Mouse (Mus musculus) frontal cortex, adult (tissue): Measurements from ENCODE around the gene Rbms3.

Experiments used
- ATAC-seq: cut with Nextera tagmentation; 2 replicates; pipeline ENCODE4 v1.9.2; 2017; ENCODE audit warnings: mild to moderate bottlenecking, moderate library complexity, mixed read lengths; ENCODE audit not compliant: low TSS enrichment

Rbms3 gene

DNA sequence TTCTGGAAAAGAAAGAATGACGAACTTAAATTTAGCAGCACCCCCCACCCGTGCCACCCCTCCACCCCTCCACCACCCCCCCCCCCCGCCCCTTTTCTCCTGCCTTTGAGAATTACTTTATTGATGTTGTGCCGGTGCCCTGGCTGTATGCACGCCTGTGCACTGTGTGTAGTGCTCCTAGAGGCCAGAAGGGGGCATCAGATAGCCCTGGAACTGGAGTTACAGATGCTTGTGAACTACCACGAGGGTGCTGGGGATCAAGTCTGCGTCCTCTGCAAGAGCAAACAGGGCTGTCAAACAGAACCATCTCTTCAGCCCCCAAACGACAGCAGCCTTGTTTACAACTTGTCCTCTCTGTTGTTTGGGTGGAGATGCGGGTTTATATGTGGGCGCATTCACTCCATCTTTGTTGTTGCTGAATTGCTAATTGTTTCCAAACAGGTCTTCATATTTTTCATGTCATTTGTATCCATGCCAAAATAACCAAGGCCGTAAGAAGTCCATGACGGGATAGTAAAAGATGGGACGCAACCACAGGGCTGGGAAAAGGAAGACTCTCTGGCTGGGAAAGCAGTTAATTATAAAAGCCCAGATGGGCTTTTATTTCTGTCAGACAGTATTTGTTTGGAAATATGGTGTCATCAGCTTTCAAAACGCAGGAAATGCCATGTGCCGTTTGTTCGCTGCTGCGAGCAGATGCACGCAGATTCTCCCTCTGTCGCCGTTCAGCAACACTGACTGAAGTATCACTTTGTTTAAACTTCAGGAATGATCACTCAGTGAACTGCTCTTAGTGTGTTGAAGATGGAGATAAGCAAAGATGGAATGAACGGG, 652.9 kb downstream of the Rbms3 start:
- ATAC-seq, result no peak

DNA sequence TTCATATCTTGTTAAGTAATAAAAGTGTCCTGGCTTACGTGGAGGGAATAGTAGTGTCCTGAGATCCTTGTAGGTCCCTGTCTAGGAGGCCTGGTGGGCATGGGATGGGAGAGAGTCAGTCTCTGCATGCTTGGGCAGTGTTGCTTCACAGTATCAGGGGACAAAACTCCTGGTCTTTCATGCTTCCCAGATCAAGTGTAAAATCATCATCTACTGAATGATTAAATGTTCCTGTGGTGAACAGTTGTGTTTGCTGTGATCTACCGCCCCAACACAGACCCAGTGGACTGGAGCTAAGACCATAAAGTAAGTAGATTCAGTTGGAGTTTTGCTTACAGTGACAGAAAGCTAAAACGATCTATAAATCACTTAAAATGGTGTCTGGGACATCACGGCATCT, 654.4 kb downstream of the Rbms3 start:
- no peak for ATAC-seq

DNA sequence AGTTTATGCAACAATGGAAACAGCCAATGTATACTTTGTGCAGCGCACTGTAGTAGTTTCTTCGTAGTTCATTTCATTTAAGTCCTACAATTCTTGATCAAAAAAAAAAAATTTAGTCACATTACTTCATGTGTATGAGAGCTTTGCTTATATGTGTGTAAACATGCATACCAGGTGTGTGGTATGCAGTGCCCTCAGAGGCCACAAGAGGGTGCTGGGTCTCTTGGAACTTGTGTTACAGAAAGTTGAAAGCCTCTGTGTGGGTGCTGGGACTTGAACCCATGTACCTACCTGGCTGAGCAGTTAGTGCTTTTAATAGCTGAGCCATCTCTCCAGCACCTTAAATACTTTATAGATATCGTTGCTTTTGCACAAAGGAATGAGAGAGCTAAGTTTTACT, 655.6 kb downstream of the Rbms3 start:
- ATAC-seq, result no peak

DNA sequence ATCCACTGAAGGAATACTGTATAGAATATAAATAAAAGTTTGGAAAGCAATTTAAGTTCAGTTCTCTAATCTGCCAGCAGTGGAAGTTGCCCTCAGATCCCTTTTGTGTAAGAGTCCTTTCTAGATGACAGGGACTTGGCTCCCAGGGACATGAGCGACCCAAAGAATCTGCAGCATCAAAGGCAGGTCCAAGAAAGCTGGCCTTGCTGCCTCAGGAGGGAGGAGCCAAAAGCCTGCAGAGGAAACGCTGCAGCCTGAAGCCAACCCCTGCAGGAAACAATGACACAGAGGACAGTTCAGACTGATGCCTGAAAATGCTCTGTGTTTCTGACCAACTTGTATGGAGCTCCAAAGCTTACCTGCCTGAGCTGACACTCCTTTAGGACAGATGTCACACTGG, 656.1 kb downstream of the Rbms3 start:
- ATAC-seq, result no peak

DNA sequence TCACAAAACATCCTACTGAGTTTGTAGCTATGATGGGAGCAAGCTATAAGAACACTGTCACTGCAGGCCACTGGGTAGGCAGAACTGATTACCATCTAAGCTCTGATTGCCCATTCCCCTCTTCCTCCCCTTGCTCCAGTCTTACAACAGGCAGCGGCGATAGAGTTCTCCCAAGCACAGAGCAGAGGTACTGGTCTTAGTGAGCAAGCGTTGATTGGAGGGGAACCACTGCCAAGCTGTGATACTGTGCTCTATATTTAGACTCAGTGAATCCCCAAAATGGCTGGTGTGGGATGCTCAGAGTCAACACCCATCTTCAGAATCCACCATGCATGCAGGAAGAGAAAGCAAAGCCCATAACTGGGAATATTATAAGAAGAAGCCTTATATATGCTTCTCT, 662.4 kb downstream of the Rbms3 start:
- no peak for ATAC-seq

DNA sequence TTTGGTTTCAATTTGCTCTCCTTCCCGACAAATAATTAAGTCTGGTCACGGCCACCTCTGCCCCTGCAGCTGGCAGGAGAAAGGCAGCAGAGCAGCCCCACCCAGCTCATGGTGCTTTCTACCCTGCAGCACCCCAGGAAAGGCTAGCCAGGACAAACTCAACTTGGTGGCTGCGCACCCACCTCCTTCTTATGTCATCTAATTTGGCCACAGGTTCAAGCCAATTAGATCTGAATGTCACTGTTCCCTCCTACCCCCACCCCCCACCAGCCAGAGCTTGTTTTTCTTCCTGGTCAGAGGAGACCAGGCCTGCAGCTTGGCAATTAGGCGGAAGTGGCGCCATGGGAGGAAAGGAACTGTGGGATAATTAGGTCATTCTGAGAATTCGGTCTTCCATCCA, 664.0 kb downstream of the Rbms3 start:
- ATAC-seq, result no peak

DNA sequence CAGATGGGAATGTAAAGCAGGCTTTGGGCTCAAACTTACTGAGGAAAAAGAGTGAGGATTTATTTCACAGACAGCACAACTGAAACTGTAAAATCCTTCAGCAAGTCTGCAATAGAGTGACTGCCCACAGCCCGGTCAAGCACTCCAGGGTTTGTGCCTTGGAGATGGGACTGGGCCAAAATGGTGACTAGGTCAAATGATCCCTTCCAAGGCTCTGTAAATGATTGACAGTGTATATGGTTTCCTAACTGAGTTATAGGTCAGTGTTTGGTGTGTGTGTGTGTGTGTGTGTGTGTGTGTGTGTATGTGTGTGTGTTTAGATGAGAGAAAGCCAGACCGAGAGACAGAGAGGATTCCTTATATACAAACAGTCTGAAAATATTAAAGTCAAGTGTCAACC, 673.6 kb downstream of the Rbms3 start:
- no peak for ATAC-seq

DNA sequence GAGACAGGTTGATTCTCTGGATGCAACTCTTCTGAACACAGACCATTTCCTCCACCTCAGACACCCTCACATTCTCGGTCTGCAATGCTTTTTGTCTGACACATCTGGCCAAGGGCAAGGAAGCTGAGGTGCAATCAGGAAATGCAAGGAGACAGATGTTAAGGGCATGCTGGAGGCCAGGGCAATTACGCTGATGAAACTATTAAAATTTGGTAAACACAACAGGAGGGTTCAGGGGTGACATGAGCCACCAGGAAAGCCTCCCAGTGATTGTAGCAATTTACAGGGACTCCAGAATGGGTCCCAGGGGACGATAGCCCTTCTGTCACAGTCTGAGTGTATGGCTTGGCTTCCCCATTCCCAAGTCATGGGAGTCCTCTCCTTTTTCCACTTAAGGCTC, 681.5 kb downstream of the Rbms3 start:
- no peak for ATAC-seq

DNA sequence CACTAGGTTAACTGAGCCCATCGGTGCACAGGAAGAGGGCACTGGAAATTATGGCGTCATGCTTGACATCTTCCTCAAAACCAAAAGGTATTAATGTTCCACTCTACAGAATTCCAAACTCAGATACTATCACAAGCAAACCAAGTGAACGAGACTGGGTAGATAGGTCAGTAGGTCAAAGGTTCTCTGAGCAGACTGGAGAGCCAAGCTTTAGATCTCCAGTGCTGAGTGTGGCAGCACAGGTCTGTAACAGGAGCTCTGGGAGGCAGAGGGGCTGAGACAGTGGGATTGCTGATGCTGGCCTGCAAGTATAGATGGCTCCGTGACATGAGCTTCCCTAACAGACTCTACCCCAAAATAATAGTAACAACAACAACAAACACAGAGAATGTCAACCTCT, 682.3 kb downstream of the Rbms3 start:
- no peak for ATAC-seq

DNA sequence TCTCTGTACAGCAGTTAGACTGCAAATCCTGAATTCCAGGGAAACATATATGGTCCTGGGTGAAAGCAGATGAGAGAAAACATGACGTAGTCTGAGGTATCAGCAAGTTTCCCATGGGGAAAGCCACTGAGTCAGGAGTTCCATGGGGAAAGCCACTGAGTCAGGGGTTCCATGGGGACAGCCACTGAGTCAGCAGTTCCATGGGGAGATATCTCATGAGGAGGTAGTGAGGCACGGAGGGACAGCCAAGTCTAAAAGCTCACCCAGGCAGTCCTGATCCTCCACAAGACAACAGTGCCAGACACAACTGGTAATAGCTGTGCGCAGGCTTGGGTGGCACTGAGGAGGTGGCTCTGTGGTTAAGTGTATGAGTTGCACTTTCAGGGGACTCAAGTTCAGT, 682.9 kb downstream of the Rbms3 start:
- no peak for ATAC-seq

DNA sequence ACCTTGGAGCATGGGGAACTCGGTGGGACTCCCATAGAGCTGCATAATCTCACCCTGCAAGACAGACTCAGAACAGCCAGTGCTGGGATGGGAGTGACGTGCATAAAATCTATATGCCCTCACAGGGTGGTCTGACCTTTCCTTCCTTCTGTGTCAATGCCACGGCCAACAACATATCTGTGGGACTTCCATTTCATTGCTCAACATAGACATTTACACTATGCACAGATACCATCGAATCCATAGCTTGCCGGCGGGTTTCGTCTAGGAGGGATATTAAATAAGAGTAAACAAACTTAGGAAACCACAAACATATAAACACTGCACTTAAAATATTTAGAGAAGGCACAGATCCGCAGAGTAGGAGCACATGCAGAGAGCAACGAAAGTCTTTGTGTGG, 684.0 kb downstream of the Rbms3 start:
- ATAC-seq, result no peak

DNA sequence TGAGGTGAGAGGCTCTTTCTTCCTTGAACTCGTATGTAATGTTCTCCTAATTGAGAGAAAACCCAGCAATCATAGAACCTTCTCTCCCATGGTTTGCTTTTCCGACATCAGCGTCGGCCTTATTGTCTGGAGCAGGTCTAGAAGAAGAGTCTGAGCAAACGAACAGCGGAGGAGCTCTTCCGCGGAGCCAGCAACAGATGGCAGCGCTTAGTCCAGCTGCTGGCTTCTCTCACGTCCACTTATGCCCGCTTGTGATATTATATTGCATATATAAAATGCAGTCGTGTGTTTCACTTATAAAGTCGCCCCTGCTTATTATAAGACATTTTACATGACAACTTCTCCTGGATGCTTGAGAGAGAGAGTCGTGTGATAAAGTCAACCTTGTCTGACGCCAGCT, 685.8 kb downstream of the Rbms3 start:
- no peak for ATAC-seq

DNA sequence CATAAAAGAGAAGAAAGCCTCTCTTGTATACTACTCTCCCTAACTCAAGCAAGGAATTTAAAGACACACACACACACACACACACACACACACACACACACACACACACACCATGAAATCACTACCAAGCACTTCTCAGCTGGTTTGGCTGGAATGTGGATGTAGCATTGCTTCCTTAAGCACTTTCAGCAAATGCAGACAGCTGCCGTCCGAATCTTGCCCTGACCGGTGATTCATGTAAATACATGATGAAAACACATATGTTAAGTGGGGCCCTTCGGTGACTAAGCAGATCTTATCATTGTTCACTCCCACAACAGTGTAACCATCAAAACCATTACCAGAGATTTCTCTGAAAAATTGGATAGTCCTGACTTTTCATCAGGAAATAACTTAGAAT, 688.6 kb downstream of the Rbms3 start:
- ATAC-seq, result no peak

DNA sequence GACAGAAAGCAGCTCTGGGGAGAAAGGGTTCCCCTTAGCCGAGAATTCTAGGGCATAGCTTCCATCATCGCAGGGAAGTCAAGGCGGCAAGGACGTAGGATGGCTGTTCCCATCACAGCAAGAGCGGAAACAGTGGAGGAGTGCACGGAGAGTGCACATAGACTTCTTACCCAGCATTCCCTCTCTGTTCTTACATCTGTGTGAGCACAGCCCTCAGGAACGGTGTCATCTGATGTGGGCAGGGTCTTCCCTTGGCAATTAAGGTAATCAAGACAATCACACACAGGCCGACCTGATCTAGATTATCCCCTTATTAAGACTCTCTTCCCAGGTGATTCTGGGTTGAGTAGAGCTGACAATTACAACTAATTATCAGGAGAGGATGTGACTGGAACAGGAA, 689.0 kb downstream of the Rbms3 start:
- no peak for ATAC-seq

DNA sequence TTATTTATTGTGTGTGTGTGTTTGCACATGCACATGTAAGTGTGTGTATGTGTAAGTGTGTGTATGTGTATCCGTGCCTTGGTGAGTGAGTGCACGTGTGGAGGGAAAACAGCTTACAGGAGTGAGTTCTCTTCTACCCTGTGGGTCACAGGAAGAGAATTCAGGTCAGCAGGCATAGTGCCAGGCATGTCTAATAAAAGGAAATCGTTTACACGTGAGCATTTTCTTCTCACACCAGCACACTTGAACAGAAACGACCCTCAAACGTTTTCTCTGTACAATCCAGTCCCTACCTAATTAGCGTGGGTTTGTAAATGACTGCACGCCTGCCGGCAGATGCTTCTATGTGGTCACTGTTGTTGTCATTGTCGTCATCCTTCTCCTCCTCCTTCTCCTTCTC, 701.4 kb downstream of the Rbms3 start:
- ATAC-seq, result no peak

DNA sequence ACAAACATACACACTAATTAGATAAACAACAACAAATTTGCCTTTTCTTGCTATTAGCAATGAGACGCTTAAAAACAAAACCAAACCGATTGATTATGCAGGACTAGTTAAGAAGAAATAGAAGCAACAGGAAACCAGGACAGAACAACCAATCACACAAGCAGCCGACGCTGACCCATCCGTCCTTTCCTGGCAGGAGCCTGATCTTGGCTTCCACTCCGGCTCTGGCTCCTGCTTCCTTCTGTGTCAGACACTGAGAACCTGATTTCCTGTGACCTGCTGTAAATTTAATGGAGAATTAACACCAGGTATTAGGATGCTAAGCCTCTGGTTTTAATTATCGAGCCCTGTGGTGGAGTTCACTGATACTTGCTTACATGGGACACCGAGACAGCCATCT, 706.6 kb downstream of the Rbms3 start:
- no peak for ATAC-seq

DNA sequence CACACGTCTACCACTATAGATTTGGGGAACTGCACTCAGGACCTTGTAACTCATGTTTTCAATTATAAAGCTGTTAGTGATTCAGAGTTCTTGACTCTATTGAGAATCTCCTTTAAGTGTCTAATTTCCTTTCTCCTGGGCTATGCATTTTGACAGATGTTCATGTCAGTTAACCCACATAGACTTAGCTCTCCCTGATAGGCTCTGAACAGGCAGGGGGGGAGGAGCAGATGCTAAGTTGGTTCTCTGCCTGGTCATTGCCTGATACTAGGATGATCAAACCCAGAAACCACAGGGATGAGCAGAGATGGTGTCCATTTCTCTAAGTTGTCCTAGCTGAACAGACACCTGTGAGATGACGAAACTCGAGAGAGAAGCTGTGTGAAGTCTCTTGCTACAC, 707.2 kb downstream of the Rbms3 start:
- ATAC-seq, result no peak

DNA sequence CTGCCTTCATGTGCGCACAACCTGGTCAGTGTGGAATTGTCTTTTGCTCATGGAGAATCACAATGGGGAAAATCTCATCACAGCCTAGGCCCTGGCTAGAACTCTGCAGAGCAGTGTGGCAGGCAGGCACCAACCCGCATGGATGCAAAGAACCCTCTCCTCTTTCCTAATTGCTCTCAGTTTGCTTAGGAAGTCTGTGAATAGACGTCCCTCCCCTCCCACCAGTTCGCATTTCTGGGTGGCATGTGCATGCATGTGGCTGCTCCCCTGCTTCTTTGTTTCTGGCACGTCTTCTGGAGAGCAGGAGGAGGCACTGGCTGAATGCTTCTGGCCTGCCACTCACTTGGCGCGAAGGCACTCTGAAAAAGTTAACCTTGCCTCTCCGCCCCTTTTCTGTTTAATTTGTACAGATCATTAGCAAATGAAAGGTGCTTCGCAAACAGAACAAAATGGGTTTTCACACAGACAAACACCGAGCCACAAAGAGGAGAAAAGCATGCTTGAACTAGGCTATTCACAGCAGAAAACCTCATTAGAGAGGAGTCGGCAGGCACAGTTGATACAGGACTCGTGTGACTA, 710.2 kb downstream of the Rbms3 start:
- ATAC-seq, result no peak

DNA sequence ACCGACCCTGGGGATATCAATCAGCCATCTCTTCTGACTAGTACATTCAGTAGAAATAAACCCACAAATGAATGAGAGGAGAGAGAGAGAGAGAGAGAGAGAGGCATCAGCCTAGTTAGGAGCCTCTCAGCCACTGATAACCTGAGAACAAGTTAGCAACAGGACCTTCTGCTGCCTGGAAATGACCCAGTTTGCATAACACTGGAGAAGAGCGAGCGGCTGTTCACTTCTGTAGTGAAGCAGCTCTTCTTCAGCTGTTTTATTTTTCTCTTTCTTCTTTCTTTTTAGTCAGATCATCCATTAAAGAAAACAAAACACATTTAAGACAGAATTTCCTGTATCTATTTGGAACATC, 717.2 kb downstream of the Rbms3 start:
- no peak for ATAC-seq

DNA sequence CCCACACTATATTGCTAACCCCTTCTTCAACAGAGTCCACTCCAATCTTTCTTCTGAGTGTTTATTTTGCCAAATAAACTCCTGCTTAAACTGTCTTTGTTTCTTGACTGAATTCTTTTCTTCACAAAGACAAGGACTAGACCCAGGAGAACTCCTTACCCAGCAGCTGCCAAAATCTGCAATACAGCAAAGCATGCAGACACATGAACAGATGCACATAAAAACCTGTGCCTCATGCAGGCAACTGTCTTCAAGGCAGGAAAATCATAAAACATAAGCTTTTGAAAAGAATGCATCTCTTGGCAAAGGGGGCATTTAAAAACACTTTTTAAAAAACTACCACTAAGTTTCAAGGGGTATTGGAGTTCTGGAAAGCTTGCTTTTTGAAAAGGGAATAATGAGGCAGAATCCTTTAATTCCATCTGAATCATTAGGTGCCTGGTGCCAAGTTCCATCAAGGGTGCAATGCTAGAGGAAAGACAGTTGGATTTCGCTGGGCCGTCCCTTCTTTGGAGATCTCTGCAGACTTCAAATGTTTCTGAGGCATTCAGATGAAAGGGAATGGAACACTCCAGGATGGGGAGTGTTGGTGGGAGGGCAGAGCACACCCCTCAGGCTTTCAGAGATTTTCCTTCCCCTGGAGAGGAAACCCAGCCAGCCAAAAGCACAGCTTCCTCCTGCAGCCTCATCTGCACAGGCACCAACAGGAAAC, 717.8 kb downstream of the Rbms3 start:
- ATAC-seq, result no peak

DNA sequence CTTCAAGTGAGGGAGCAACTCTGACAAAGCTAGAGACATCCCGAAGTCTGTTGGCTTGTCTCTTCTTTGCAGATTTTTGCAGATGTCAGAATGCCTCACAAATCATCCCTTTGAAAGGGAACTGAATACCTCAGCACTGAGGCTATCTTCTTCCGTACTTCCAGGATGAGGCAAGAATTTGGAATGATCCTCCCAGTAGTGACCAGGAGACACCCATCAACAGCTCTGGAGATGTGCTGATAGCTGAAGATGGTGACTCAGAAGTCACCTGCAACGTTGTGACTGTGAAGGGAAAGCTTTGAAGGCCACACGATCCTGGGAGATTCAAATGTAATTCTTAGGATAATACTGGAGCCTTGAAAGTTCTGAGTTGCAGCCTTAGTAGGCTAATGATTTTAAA, 720.2 kb downstream of the Rbms3 start:
- no peak for ATAC-seq

DNA sequence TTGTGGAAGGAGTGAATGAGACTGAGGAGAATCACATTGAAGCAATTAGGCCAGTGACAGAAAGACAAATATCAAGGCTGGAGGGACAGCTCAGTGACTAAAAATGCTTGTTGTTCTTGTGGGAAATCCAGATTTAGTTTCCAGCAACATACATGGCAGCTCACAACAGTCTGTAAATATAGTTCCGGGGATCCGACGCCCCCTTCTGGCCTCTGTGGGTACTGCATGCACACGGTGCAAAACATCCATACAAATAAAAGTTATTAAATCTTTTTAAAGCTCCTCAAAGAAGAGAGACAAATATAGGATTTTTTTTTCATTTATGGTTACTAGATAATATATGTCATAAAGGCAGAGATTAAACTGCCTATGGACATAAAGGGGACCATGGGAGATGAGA, 722.8 kb downstream of the Rbms3 start:
- ATAC-seq, result no peak

DNA sequence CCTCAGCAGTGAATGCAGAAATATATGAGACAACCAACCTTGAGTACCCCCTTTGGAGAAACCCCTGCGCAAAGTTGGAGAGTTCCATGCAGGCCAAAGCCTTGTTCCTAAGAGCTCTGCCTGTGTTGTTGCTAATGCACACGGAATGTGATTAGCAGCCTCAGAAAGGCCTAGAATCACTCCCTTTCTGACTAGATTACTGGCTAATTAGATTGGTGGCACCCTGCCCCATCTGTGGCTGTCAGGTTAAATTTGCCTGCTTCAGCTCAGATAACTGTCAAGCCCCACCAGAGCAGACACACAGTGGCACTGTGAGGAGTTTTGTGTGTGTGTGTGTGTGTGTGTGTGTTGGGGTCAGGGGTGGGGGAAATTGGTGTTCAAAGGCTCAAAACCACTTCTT, 724.1 kb downstream of the Rbms3 start:
- no peak for ATAC-seq
